Mouse (Mus musculus): Measurements from ENCODE around the gene C2cd5.

Gene C2cd5

GRCm38 (mm10) chr6:143115505-143115904 is 15.6 kb upstream of the C2cd5 start:
- in situ Hi-C loops (cut with MboI, MseI): loop anchor here (10.0 kb wide), 1 partner anchor 49 kb away; the partner anchor contains the start of gene Etnk1

- in situ Hi-C loops (cut with MboI, MseI): loop anchor here (10.0 kb wide), 1 partner anchor 50 kb away; the partner anchor contains the start of gene Etnk1
These were observed 15.1 kb upstream of the C2cd5 start for GRCm38 (mm10) chr6:143115011-143115445.

GRCm38 (mm10) chr6:143114556-143114955 is 14.6 kb upstream of the C2cd5 start:
- in situ Hi-C loops (cut with MboI, MseI): loop anchor here (10.0 kb wide), 1 partner anchor 50 kb away; the partner anchor contains the start of gene Etnk1

GRCm38 (mm10) chr6:143110371-143110770 is 10.4 kb upstream of the C2cd5 start:
- in situ Hi-C loops (cut with MboI, MseI): loop anchor here (10.0 kb wide), 1 partner anchor 54 kb away; the partner anchor contains the start of gene Etnk1

GRCm38 (mm10) chr6:143109622-143110218 is 9.8 kb upstream of the C2cd5 start:
- in situ Hi-C loops (cut with MboI, MseI): loop anchor here (10.0 kb wide), 1 partner anchor 55 kb away; the partner anchor contains the start of gene Etnk1

- in situ Hi-C loops (cut with MboI, MseI): no loop called here
These were observed 8.1 kb upstream of the C2cd5 start for GRCm38 (mm10) chr6:143108031-143108430.

GRCm38 (mm10) chr6:143107611-143108010 is 7.7 kb upstream of the C2cd5 start:
- in situ Hi-C loops (cut with MboI, MseI): no loop called here

- in situ Hi-C loops (cut with MboI, MseI): no loop called here
These were observed 5.8 kb upstream of the C2cd5 start for GRCm38 (mm10) chr6:143105766-143106165.

GRCm38 (mm10) chr6:143103981-143104680 is 4.2 kb upstream of the C2cd5 start:
- in situ Hi-C loops (cut with MboI, MseI): no loop called here

- in situ Hi-C loops (cut with MboI, MseI): no loop called here
These were observed 656 bp upstream of the C2cd5 start for GRCm38 (mm10) chr6:143100478-143101115.

GRCm38 (mm10) chr6:143099281-143099680 is 660 bp downstream of the C2cd5 start:
- in situ Hi-C loops (cut with MboI, MseI): no loop called here

GRCm38 (mm10) chr6:143095126-143095525 is 4.8 kb downstream of the C2cd5 start:
- in situ Hi-C loops (cut with MboI, MseI): no loop called here

- in situ Hi-C loops (cut with MboI, MseI): no loop called here
These were observed 7.1 kb downstream of the C2cd5 start for GRCm38 (mm10) chr6:143092856-143093255.

GRCm38 (mm10) chr6:143091076-143091475 is 8.9 kb downstream of the C2cd5 start:
- in situ Hi-C loops (cut with MboI, MseI): no loop called here

GRCm38 (mm10) chr6:143087332-143087731 is 12.6 kb downstream of the C2cd5 start:
- in situ Hi-C loops (cut with MboI, MseI): loop anchor here (10.0 kb wide), 2 partner anchors 1297 to 1587 kb away; no protein-coding TSS in a partner anchor

GRCm38 (mm10) chr6:143085898-143086297 is 14.0 kb downstream of the C2cd5 start:
- in situ Hi-C loops (cut with MboI, MseI): loop anchor here (10.0 kb wide), 2 partner anchors 1299 to 1589 kb away; no protein-coding TSS in a partner anchor

GRCm38 (mm10) chr6:143084314-143085025 is 15.5 kb downstream of the C2cd5 start:
- in situ Hi-C loops (cut with MboI, MseI): loop anchor here (10.0 kb wide), 2 partner anchors 1300 to 1590 kb away; no protein-coding TSS in a partner anchor

GRCm38 (mm10) chr6:143081479-143082106 is 18.3 kb downstream of the C2cd5 start:
- in situ Hi-C loops (cut with MboI, MseI): loop anchor here (10.0 kb wide), 2 partner anchors 1303 to 1593 kb away; no protein-coding TSS in a partner anchor

GRCm38 (mm10) chr6:143080774-143081173 is 19.2 kb downstream of the C2cd5 start:
- in situ Hi-C loops (cut with MboI, MseI): loop anchor here (10.0 kb wide), 2 partner anchors 1304 to 1594 kb away; no protein-coding TSS in a partner anchor

GRCm38 (mm10) chr6:143079126-143079525 is 20.8 kb downstream of the C2cd5 start:
- in situ Hi-C loops (cut with MboI, MseI): no loop called here

- in situ Hi-C loops (cut with MboI, MseI): no loop called here
These were observed 23.5 kb downstream of the C2cd5 start for GRCm38 (mm10) chr6:143076461-143076860.
